Mouse (Mus musculus): Measurements from ENCODE around the gene Utp20.
"Not testable (repeated sequence)": the region's sequence is repeated elsewhere in the genome, so short reads cannot be mapped to it uniquely, and the experiment has no call there.

The Utp20 gene

DNA sequence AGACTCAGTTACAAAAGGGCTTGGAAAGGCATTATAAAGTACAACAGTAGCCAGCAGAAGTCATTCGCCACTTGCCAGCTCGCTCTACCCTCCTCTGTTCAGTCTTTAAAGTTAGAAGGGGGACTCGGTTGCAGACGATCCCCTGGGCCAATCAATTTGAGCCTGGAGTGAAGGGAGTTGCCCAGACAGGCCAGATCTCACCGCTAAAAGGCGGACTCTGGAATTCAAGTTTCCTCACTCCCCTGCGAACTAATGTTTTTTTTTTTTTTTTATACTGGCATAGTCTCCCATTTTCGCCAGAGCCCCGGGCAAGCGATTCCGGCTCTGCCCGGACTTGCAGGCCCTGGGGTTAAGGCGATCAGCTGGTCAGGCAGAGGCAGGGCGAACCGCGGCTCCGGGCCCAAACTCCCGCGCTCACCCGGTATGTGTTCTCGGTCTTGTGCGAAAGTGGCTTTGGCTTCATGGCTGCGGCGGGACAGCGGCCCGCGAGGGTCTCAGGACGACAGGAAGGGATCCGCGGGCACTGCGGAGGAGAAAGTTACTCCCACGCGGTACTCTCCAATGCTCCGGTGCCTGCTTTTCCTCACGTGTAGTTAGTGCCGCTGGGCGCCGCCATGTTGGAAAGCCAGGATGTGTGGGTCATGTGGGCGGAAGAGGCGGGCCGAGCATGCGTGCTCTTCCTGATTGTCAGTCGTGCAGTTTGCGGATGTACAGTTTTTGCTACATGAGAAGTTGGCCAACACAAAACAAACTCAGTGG is at the start of gene Utp20:
TSS of gene Utp20 (minus strand) at position 617 of the 759 bp plus-strand sequence.
- peak; percentile 97 for ATAC-seq (ENCODE audit: insufficient number of reproducible peaks, low FRiP score, low TSS enrichment)

DNA sequence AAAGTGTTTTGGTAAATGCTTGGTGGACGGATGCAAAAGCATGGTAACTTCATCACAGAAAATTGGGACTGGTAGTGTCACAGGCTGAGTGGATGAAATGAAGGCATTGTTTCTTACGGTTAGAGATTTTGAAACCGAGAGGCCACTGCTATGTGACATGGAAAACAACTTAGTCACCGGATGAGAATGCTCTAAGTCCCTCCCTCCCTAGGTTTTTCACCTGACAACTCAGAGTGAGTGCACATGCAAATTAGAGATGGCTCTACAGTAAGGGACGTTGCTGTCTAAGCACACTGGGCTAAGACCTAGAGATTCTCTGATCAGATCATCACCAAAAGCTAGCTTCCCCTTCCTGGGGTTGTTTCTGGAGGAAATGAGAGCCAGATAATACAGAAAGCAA is 48.3 kb upstream of the Utp20 start:
- no peak for ATAC-seq (ENCODE audit: insufficient number of reproducible peaks, low FRiP score, low TSS enrichment)

DNA sequence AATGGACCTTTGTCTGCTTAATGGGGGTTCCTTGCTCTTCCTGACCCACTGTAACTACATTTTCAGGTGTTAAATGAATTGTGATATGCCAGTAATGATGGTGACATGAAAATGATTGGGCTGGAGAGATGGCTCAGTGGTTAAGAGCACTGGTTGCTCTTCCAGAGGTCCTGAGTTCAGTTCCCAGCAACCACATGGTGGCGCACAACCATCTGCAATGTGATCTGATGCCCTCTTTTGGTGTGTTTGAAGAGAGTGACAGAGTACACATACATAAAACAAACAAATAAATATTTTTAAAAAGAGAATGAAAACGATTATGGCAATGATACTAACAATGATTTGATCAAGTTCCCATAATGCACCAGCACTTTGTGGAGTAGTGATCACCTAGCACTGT is 39.4 kb upstream of the Utp20 start:
- no peak for ATAC-seq (ENCODE audit: insufficient number of reproducible peaks, low FRiP score, low TSS enrichment)

DNA sequence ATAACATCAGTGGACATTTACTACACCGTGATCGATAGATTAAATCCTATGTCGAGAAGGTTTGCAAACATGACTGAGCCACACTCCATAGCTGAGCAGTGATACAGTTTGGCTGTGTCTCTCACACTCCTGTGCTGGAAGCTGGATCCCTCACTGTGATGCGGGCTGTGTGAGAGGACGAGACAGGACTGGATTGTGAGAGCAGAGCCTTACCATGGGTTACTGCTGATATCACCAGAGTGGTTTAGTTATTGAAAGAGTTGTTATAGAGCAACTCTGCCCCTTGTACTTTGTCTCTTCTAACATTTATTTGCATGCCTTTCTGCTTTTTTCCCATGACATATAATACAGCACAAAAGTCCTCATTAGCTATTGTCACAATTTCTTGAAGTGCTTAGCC is 35.7 kb upstream of the Utp20 start:
- ATAC-seq (ENCODE audit: insufficient number of reproducible peaks, low FRiP score, low TSS enrichment): no peak

- no peak for ATAC-seq (ENCODE audit: insufficient number of reproducible peaks, low FRiP score, low TSS enrichment)
Measured at GRCm38 (mm10) chr10:88861416-88861815, 34.8 kb upstream of the Utp20 start.

GRCm38 (mm10) chr10:88860911-88861310 is 34.3 kb upstream of the Utp20 start:
- ATAC-seq (ENCODE audit: insufficient number of reproducible peaks, low FRiP score, low TSS enrichment): no peak

- ATAC-seq (ENCODE audit: insufficient number of reproducible peaks, low FRiP score, low TSS enrichment): no peak
Measured at GRCm38 (mm10) chr10:88853326-88853725, 26.7 kb upstream of the Utp20 start.

DNA sequence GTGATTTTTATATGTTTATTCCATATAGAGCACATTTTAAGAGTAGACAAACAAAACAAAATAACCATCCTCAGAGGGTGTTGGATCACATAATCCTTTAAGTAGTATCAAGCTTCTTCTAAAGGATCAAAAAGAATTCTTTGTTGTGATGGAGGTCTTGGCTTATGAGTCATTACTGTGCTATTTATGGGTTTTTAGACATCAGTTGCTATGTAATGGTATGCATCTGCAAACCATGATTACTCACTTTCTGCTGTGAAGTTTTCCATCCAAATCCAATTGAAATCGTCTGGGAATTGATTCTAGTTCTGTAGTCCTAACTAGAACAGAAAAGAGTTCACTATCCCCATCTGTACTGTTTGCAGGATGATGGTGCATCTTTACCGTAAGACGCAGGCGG is 23.4 kb upstream of the Utp20 start:
- ATAC-seq (ENCODE audit: insufficient number of reproducible peaks, low FRiP score, low TSS enrichment): no peak

GRCm38 (mm10) chr10:88848876-88849476 is 22.4 kb upstream of the Utp20 start:
- ATAC-seq (ENCODE audit: insufficient number of reproducible peaks, low FRiP score, low TSS enrichment): no peak

DNA sequence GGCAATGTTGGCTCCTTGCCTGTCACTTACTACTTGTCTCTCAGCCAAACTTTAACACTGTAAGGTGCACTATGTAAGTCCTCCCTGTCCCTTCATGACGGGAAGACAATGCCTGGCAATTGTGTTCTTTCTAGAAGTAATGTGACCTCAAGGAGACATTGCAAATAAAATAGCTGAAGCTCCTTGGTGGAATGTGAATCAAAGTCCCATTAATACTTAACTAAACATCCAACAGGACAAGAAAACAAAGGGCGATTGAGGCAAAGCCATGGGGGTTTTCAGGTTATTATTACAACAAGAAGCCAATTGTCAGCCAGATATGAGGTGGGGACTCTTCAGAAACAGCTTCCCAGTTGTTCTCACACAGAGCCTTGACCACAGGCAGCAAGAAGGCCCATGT is 7.6 kb upstream of the Utp20 start:
- ATAC-seq (ENCODE audit: insufficient number of reproducible peaks, low FRiP score, low TSS enrichment): no peak

GRCm38 (mm10) chr10:88828361-88828760 is 1.8 kb upstream of the Utp20 start:
- no peak for ATAC-seq (ENCODE audit: insufficient number of reproducible peaks, low FRiP score, low TSS enrichment)

DNA sequence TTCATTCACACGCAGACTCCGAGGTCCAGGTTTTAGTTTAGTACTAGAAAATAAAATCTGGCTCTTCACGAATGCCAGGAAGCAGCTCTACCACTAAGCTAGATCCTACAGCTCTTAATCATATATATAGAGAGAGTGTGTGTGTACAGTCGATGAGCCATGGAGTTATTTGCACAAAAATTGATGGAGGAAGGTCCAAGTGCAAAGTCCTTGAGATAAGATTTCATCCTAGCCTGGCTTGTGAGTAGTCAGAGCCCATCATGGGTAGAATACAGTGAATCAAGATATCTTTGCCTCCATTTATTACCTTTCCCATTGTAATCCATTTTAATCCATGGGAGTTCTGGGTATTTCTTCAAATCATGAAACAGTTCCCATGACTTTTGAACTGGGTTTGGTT is 992 bp upstream of the Utp20 start:
- ATAC-seq (ENCODE audit: insufficient number of reproducible peaks, low FRiP score, low TSS enrichment): no peak

- not testable (repeated sequence) for ATAC-seq (ENCODE audit: insufficient number of reproducible peaks, low FRiP score, low TSS enrichment)
Measured at GRCm38 (mm10) chr10:88826947-88827306, 323 bp upstream of the Utp20 start.

DNA sequence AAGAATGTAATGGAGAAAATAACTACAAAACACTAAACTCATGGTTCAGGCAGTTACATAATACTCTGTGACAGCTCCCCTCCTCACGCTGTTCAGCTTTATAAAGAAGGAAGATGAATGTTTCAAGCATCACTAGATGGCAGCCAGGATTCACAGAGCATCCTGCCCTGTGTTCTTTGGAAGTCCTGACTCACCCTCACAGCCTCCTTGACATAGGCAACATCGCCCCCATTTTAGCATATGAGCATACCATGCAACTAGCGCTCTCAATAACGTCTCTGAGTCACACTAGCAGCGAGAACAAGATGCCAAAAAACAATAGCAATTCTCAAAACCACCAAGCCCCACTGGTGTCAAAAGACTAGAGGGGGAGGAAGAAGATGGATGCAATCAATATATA is 9.3 kb downstream of the Utp20 start:
- ATAC-seq (ENCODE audit: insufficient number of reproducible peaks, low FRiP score, low TSS enrichment): no peak

GRCm38 (mm10) chr10:88815256-88815655 is 11.3 kb downstream of the Utp20 start:
- no peak for ATAC-seq (ENCODE audit: insufficient number of reproducible peaks, low FRiP score, low TSS enrichment)

DNA sequence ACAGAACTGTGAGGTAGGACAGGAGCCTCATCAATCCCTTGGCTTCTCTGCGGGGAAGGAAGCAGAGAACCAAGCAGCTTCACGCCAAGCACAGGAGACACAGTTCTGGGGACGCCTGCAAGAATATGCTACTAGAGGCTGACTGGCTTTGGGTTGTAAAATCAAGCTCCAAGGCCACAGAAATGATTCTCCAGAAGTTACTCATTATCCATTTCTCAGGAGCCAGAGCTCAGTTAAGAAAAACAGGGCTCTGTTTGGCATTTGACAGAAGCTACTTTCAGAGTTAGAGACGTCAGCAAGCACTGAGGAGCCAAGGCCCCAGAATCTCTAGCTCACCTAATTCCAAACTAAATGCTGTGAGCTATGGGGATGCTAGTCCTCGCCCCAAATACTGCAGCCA is 14.9 kb downstream of the Utp20 start:
- no peak for ATAC-seq (ENCODE audit: insufficient number of reproducible peaks, low FRiP score, low TSS enrichment)

- ATAC-seq (ENCODE audit: insufficient number of reproducible peaks, low FRiP score, low TSS enrichment): no peak
Measured at GRCm38 (mm10) chr10:88802236-88802635, 24.4 kb downstream of the Utp20 start.

- no peak for ATAC-seq (ENCODE audit: insufficient number of reproducible peaks, low FRiP score, low TSS enrichment)
Measured at GRCm38 (mm10) chr10:88799381-88799780, 27.2 kb downstream of the Utp20 start.

- no peak for ATAC-seq (ENCODE audit: insufficient number of reproducible peaks, low FRiP score, low TSS enrichment)
Measured at GRCm38 (mm10) chr10:88797452-88797851, 29.2 kb downstream of the Utp20 start.

DNA sequence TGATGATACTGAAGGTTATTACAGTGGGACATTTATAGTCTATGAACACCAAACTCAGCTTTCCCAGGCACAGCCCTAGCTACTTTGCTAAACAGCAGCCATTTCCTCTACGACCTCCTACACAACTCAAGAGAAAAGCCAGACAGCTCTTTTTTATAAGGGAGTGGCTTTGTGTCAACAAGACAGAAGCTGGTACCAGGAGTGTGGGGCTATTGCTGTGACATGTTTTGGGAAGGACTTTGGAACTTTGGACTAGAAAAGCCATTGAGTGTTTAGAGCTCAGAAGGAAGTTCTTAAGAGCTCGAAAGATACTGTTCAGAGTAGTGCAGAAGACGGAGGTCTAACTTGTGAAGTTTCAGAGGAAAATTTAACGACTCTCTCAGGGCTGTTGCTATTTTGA is 29.7 kb downstream of the Utp20 start:
- ATAC-seq (ENCODE audit: insufficient number of reproducible peaks, low FRiP score, low TSS enrichment): no peak

DNA sequence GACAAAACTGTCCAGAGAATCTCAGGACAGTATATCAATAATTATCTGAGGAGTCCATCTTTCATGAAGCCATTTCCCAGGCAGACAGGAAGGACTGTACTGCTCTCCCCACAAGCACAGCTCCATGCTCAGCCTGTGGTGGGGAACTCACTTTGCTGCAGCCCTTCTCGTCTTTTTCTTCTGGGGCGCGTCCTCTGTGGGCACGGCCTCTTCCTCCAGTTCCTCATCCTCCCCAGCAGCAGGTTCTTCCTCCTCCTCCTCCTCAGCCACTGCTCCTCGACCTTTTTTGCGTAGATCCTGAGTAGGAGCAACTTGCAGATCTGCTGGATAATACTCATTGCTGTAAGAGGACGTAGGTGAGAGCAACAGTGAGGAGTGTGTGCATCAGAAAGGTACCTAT is 31.4 kb downstream of the Utp20 start:
- no peak for ATAC-seq (ENCODE audit: insufficient number of reproducible peaks, low FRiP score, low TSS enrichment)

- ATAC-seq (ENCODE audit: insufficient number of reproducible peaks, low FRiP score, low TSS enrichment): no peak
Measured at GRCm38 (mm10) chr10:88794606-88795005, 32.0 kb downstream of the Utp20 start.
